In genomic region chr19:40830703-40831415, GRCm38 (mm10) we compare ENCODE assay signal across 8 mouse cellular contexts. TPM values are rescaled to one million over a fixed set of nuclear protein-coding genes. Genes with fewer than 3 reads are reported as not detected.
DNase-seq lines count a peak whose midpoint lies in the region; ATAC-seq and TF ChIP-seq lines count a peak whose summit lies in the region.

Gene Ccnj, plus strand, starts transcription at chr19:40831279.

- peaks cover 29% of the 10 kb centered on the region for H3K4me1 ChIP-seq in embryonic facial prominence, embryonic 12.5 days
- peaks cover 3% of the 10 kb centered on the region; the same call in 1 of the 2 replicates for H3K4me1 ChIP-seq in kidney, adult 2 months (ENCODE audit: control insufficient read depth, insufficient read depth, low read length)
- peaks cover 2% of the 10 kb centered on the region; the same call in 1 of the 2 replicates for H3K4me1 ChIP-seq in limb, embryonic 11.5 days (ENCODE audit: control insufficient read depth, insufficient read depth, low read length)
- peaks cover 47% of the 10 kb centered on the region for H3K4me1 ChIP-seq in midbrain, embryonic 13.5 days (replicated peaks)
- H3K4me1 ChIP-seq in small intestine, adult 2 months (ENCODE audit: control insufficient read depth, insufficient read depth, insufficient read length, low read length): peaks cover 2% of the 10 kb centered on the region; the same call in 1 of the 2 replicates

- H3K9ac ChIP-seq in embryonic facial prominence, embryonic 12.5 days: peak within 1 kb of the TSS; percentile 97
- peak within 1 kb of the TSS; percentile 99 for H3K9ac ChIP-seq in limb, embryonic 11.5 days (ENCODE audit: low read length)
- H3K9ac ChIP-seq in midbrain, embryonic 13.5 days (replicated peaks): peak within 1 kb of the TSS; percentile 97

- ATAC-seq in embryonic facial prominence, embryonic 12.5 days (ENCODE audit: insufficient number of reproducible peaks, insufficient read depth, low FRiP score, low TSS enrichment): peak; percentile 97
- ATAC-seq in limb, embryonic 11.5 days (ENCODE audit: insufficient number of reproducible peaks, low FRiP score, low TSS enrichment, low read depth): peak; percentile 98
- ATAC-seq in midbrain, embryonic 13.5 days: peak; percentile 99

- peak within 1 kb of the TSS; percentile 96 for H3K27ac ChIP-seq in embryonic facial prominence, embryonic 12.5 days
- no peak within 1 kb of the TSS; the same call in 1 of the 2 replicates for H3K27ac ChIP-seq in kidney, adult 2 months (ENCODE audit: insufficient read depth, low read depth, low read length)
- peak within 1 kb of the TSS; percentile 90 for H3K27ac ChIP-seq in limb, embryonic 11.5 days (replicated peaks; ENCODE audit: low read depth, low read length)
- H3K27ac ChIP-seq in midbrain, embryonic 13.5 days: peak within 1 kb of the TSS; percentile 96
- no peak within 1 kb of the TSS for H3K27ac ChIP-seq in small intestine, adult 2 months (ENCODE audit: insufficient read depth, low read depth, low read length)

- H3K4me3 ChIP-seq in embryonic facial prominence, embryonic 12.5 days: peak within 1 kb of the TSS; percentile 85
- peak within 1 kb of the TSS; percentile 90 for H3K4me3 ChIP-seq in kidney, adult 2 months (ENCODE audit: insufficient read depth, low read depth, low read length)
- H3K4me3 ChIP-seq in limb, embryonic 11.5 days (ENCODE audit: low read depth, low read length): peak within 1 kb of the TSS; percentile 83
- H3K4me3 ChIP-seq in midbrain, embryonic 13.5 days (replicated peaks): peak within 1 kb of the TSS; percentile 66
- peak within 1 kb of the TSS; percentile 78 for H3K4me3 ChIP-seq in small intestine, adult 2 months (ENCODE audit: low read depth, low read length)

- no peak for TF ChIP-seq CTCF in kidney, adult 2 months (conservative IDR thresholded peaks at IDR 0.05; ENCODE audit: insufficient read depth, insufficient read length, low read depth, low read length)
- TF ChIP-seq CTCF in small intestine, adult 2 months (IDR thresholded peaks at IDR 0.05; ENCODE audit: extremely low read depth, insufficient read length, insufficient replicate concordance, low read depth, low read length): no peak

- no peaks in the 10 kb centered on the region for H3K9me3 ChIP-seq in embryonic facial prominence, embryonic 12.5 days
- no peaks in the 10 kb centered on the region for H3K9me3 ChIP-seq in limb, embryonic 11.5 days (ENCODE audit: control insufficient read depth, low read length)
- no peaks in the 10 kb centered on the region for H3K9me3 ChIP-seq in midbrain, embryonic 13.5 days

- DNase-seq in 3T3-L1 (ENCODE audit: low read depth, low spot score): peak; percentile 77
- DNase-seq in adrenal gland, postnatal 36 days: peak; percentile 96 to 97
- peak; percentile 96 to 97 for DNase-seq in heart, adult 18-20 months
- peak; percentile 96 for DNase-seq in kidney, adult 2 months
- DNase-seq in limb, embryonic 11.5 days (ENCODE audit: low spot score): peak; percentile 95

- H3K36me3 ChIP-seq in embryonic facial prominence, embryonic 12.5 days: no peaks in the 10 kb centered on the region
- no peaks in the 10 kb centered on the region for H3K36me3 ChIP-seq in kidney, adult 2 months (ENCODE audit: control insufficient read depth, insufficient read depth, low read length)
- H3K36me3 ChIP-seq in limb, embryonic 11.5 days (ENCODE audit: control insufficient read depth, insufficient read depth, low read length): no peaks in the 10 kb centered on the region
- no peaks in the 10 kb centered on the region for H3K36me3 ChIP-seq in midbrain, embryonic 13.5 days
- H3K36me3 ChIP-seq in small intestine, adult 2 months (ENCODE audit: control insufficient read depth, insufficient read depth, low read length): no peaks in the 10 kb centered on the region

- under 1% methylated on average over 71 of the region's 71 CpGs for WGBS in embryonic facial prominence, embryonic 12.5 days
- WGBS in kidney, adult 2 months: under 1% methylated on average over 71 of the region's 71 CpGs
- WGBS in limb, embryonic 11.5 days: under 1% methylated on average over 71 of the region's 71 CpGs
- under 1% methylated on average over 71 of the region's 71 CpGs for WGBS in midbrain, embryonic 13.5 days
- WGBS in small intestine, adult 2 months: under 1% methylated on average over 67 of the region's 71 CpGs

- peak within 1 kb of the TSS; percentile 87 for H3K4me2 ChIP-seq in embryonic facial prominence, embryonic 12.5 days (replicated peaks)
- peak within 1 kb of the TSS; percentile 71 for H3K4me2 ChIP-seq in limb, embryonic 11.5 days (ENCODE audit: low read depth, severe bottlenecking)
- H3K4me2 ChIP-seq in midbrain, embryonic 13.5 days (replicated peaks): peak within 1 kb of the TSS; percentile 79

- no peak for TF ChIP-seq POLR2A in kidney, adult 2 months (IDR thresholded peaks at IDR 0.05; ENCODE audit: low read depth, low read length)
- TF ChIP-seq POLR2A in small intestine, adult 2 months (IDR thresholded peaks at IDR 0.05; ENCODE audit: low read depth, low read length): peak; percentile 71; the same call in 1 of the 2 replicates

- H3K27me3 ChIP-seq in embryonic facial prominence, embryonic 12.5 days: no peaks in the 10 kb centered on the region
- H3K27me3 ChIP-seq in kidney, adult 2 months (replicated peaks; ENCODE audit: control insufficient read depth, insufficient read depth, low read length): no peaks in the 10 kb centered on the region
- H3K27me3 ChIP-seq in limb, embryonic 11.5 days (ENCODE audit: control insufficient read depth, insufficient read depth, low read length): no peaks in the 10 kb centered on the region
- no peaks in the 10 kb centered on the region for H3K27me3 ChIP-seq in midbrain, embryonic 13.5 days
- 0 out of 2 replicates have a peak, but pooled peaks cover 3% of the 10 kb centered on the region for H3K27me3 ChIP-seq in small intestine, adult 2 months (ENCODE audit: control insufficient read depth, insufficient read depth, low read length)

RNA-seq across cellular contexts. Expression of gene Ccnj, which starts in this region (rescaled TPM):
- total RNA-seq in adrenal gland, postnatal 36 days (2021): 1 to 10 TPM; 6.6 to 6.8 TPM
- polyA plus RNA-seq in embryonic facial prominence, embryonic 12.5 days (2016; fragmentation: Nextera tagmentation; extraction: Ambion mirVana): 23.7 and 23.9 TPM in 2 replicates
- 1 to 10 TPM; 3.0 to 3.3 TPM for total RNA-seq in heart, adult 18-20 months (2021)
- polyA plus RNA-seq in kidney, adult 2 months (2012; rRNA removed): 3.1 and 3.8 TPM in 2 replicates
- 33.5 and 37.2 TPM in 2 replicates for polyA plus RNA-seq in limb, embryonic 11.5 days (2014; fragmentation: Nextera tagmentation; extraction: Ambion mirVana)
- polyA plus RNA-seq in midbrain, embryonic 13.5 days (2015; fragmentation: Nextera tagmentation; extraction: Ambion mirVana): 27.8 and 30.0 TPM in 2 replicates
- 2.4 and 5.9 TPM in 2 replicates for polyA plus RNA-seq in small intestine, adult 2 months (2012; rRNA removed)

Comparison
In these comparisons a context has a peak if more than half of its experiments do, and no peak if none do; other contexts are left out.
1. H3K27ac ChIP-seq: peak in embryonic facial prominence, embryonic 12.5 days (single experiment), limb, embryonic 11.5 days (single experiment) and midbrain, embryonic 13.5 days (single experiment); none in kidney, adult 2 months (single experiment) and small intestine, adult 2 months (single experiment).
2. Peak in every context shown above with its lines, with median percentiles within 50 percentile points of each other: DNase-seq, ATAC-seq, H3K4me2 ChIP-seq, H3K4me3 ChIP-seq and H3K9ac ChIP-seq.